Mouse (Mus musculus) midbrain, embryonic 16.5 days (tissue): ENCODE data around the gene Zfp668. TPM values are rescaled to one million over a fixed set of nuclear protein-coding genes. Genes with fewer than 3 reads are reported as not detected.

Experiments used
- polyA plus RNA-seq: library from polyadenylated mRNA; unstranded; fragments of >200 nt; fragmentation: Nextera tagmentation; extraction: Ambion mirVana; gene quantifications from 2 replicates; pipeline ENCODE4 v1.2.1, GENCODE M21; 2015

Zfp668 gene
- polyA plus RNA-seq, 1 experiment from 2014 or later = 37.8 TPM

Other genes starting within 250 kb of the Zfp668 start
- 41.7 and 43.2 TPM in 2 replicates for gene Bcl7c, start 167.9 kb downstream of the Zfp668 start, polyA plus RNA-seq
- gene Ctf1, start 164.1 kb downstream of the Zfp668 start, polyA plus RNA-seq = 3.2 and 3.3 TPM in 2 replicates
- gene Ctf2, start 144.7 kb downstream of the Zfp668 start, polyA plus RNA-seq = 0.10 TPM in 1 of 2 replicates, not detected in the other
- 7.4 and 8.0 TPM in 2 replicates for gene Fbxl19, start 132.3 kb downstream of the Zfp668 start, polyA plus RNA-seq
- 8.8 TPM in 2 replicates for gene Orai3, start 107.0 kb downstream of the Zfp668 start, polyA plus RNA-seq
- gene Setd1a, start 100.2 kb downstream of the Zfp668 start, polyA plus RNA-seq = 12.8 and 18.0 TPM in 2 replicates
- gene Gm49388, start 91.2 kb downstream of the Zfp668 start, polyA plus RNA-seq = not detected in 2 replicates
- 8.4 and 10.3 TPM in 2 replicates for gene Hsd3b7, start 76.2 kb downstream of the Zfp668 start, polyA plus RNA-seq
- 18.3 and 19.7 TPM in 2 replicates for gene Stx4a, start 52.5 kb downstream of the Zfp668 start, polyA plus RNA-seq
- gene Stx1b, start 52.3 kb downstream of the Zfp668 start, polyA plus RNA-seq = 66.5 and 82.2 TPM in 2 replicates
- gene Zfp646, start 607 bp downstream of the Zfp668 start, polyA plus RNA-seq = 8.3 and 10.6 TPM in 2 replicates
- gene Prss53, start 14.1 kb upstream of the Zfp668 start, polyA plus RNA-seq = 1.1 and 1.2 TPM in 2 replicates
- not detected in 2 replicates for gene Gm21974, start 18.6 kb upstream of the Zfp668 start, polyA plus RNA-seq
- 55.1 and 59.5 TPM in 2 replicates for gene Vkorc1, start 18.8 kb upstream of the Zfp668 start, polyA plus RNA-seq
- gene Bckdk, start 27.3 kb upstream of the Zfp668 start, polyA plus RNA-seq = 61.3 and 67.1 TPM in 2 replicates
- 46.9 and 48.3 TPM in 2 replicates for gene Kat8, start 35.7 kb upstream of the Zfp668 start, polyA plus RNA-seq
- 0.20 and 0.27 TPM in 2 replicates for gene Prss8, start 53.3 kb upstream of the Zfp668 start, polyA plus RNA-seq
- 12.2 and 13.4 TPM in 2 replicates for gene Prss36, start 69.9 kb upstream of the Zfp668 start, polyA plus RNA-seq
- 283 and 325 TPM in 2 replicates for gene Fus, start 90.6 kb upstream of the Zfp668 start, polyA plus RNA-seq
- gene Pycard, start 117.0 kb upstream of the Zfp668 start, polyA plus RNA-seq = 2.3 and 6.9 TPM in 2 replicates
- gene Trim72, start 127.1 kb upstream of the Zfp668 start, polyA plus RNA-seq = not detected in 2 replicates
- gene Itgam, start 185.8 kb upstream of the Zfp668 start, polyA plus RNA-seq = 0.83 and 0.90 TPM in 2 replicates
- not detected in 2 replicates for gene Gm49368, start 185.9 kb upstream of the Zfp668 start, polyA plus RNA-seq